Comparison of ENCODE assay signal across 1 mouse cellular context in genomic region chr19:8722907-8723573, GRCm38 (mm10).
A peak's percentile ranks its signal among the peaks of the same experiment; 100 is the strongest.
TF ChIP-seq lines count a peak whose summit lies in the region.

Slc3a2 (minus strand) TSS chr19:8723369.

TF ChIP-seq in CH12.LX, 34 proteins besides CTCF, POLR2A, EP300 and RAD21 (continued from another document):
- TF ChIP-seq MYC (IDR thresholded peaks at IDR 0.05; ENCODE audit: low read depth, low read length) (peak; percentile 100), RCOR1 (conservative IDR thresholded peaks at IDR 0.05; ENCODE audit: low read depth, low read length) (no peak), IRF4 (IDR thresholded peaks at IDR 0.05; ENCODE audit: low read depth, low read length) (peak; percentile 62; the same call in 1 of the 2 replicates), MAX (IDR thresholded peaks at IDR 0.05; ENCODE audit: low read length) (peak; percentile 97)
TF ChIP-seq in CH12.LX: peak in this region for 19.
